In the genomic region with DNA sequence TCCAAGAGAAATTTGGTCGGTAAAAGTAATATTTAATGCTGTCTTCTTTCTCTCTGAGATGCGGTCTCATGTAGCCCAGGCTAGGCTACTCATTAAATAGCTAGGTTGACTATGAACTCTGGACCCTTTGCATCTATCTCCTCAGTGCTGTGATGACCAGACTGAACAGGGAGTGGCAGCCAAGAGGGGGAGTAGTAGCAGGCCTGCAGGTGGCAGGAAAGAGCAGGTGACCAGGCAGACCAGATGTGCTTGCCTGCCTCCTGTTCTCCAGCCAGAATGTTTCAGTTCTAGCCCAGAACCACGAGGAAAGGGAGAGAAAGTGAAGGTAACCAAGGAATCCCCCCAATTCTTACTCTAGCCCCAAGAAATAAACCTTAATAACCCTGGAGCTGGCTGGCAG, we compare ENCODE assay signal across 16 mouse cellular contexts. TPM values are rescaled to one million over a fixed set of nuclear protein-coding genes. Genes with fewer than 3 reads are reported as not detected.
DNase-seq lines count a peak whose midpoint lies in the region; ATAC-seq and TF ChIP-seq lines count a peak whose summit lies in the region.
"Had no signal": no experiment of that assay in that cellular context is flagged by ENCODE, and none has a peak within 500 bp of the region (broad histone marks: within the 10 kb centered on the region; RNA-seq: fewer than 3 reads in every experiment).

No protein-coding gene starts in this region.

- no peaks in the 10 kb centered on the region for H3K9me3 ChIP-seq in MEL (replicated peaks; ENCODE audit: insufficient read depth, low read length)
- H3K9me3 ChIP-seq in megakaryocyte, embryonic 14.5 days: no peaks in the 10 kb centered on the region
- H3K9me3 ChIP-seq: embryonic facial prominence, embryonic 12.5 days; limb, embryonic 13.5 days had no signal

- no peak overlapping the region for H3K27ac ChIP-seq in layer of hippocampus, adult 2 months
- no peak overlapping the region for H3K27ac ChIP-seq in MEL (ENCODE audit: control insufficient read depth, low read depth, low read length)
- H3K27ac ChIP-seq: embryonic facial prominence, embryonic 12.5 days; forebrain, embryonic 10.5 days; hindbrain, embryonic 14.5 days; limb, embryonic 13.5 days had no signal

- 0 out of 2 replicates have a peak, but pooled peaks have one; percentile 11 for TF ChIP-seq CTCF in layer of hippocampus, adult 2 months (conservative IDR thresholded peaks at IDR 0.05)
- TF ChIP-seq CTCF in MEL (IDR thresholded peaks at IDR 0.05 in 2 of 3, conservative IDR thresholded peaks at IDR 0.05 in 1 of 3; ENCODE audit: control insufficient read depth in 1 of 3, insufficient read depth in 1 of 3, low read depth in 2 of 3, low read length in 3 of 3, poor library complexity in 1 of 3, severe bottlenecking in 1 of 3): peak; percentile 48 to 68 (median 63)

- H3K4me1 ChIP-seq in MEL (ENCODE audit: control insufficient read depth in 1 of 2, insufficient read depth in 2 of 2, low read length in 2 of 2): no peaks in the 10 kb centered on the region
- H3K4me1 ChIP-seq in megakaryocyte, embryonic 14.5 days: no peaks in the 10 kb centered on the region
- H3K4me1 ChIP-seq: embryonic facial prominence, embryonic 12.5 days; forebrain, embryonic 10.5 days; limb, embryonic 13.5 days had no signal

- peak; percentile 26 for DNase-seq in CD4-positive, CD25-positive, alpha-beta regulatory T cell, adult 2 months (ENCODE audit: low read depth, low spot score)
- no peak for DNase-seq in layer of hippocampus, adult 2 months (ENCODE audit: low spot score in 2 of 2)
- DNase-seq in layer of hippocampus, adult 11-12 months (ENCODE audit: low spot score): no peak
- DNase-seq in MEL (ENCODE audit: low read depth, low spot score): peak; percentile 28
- no peak for DNase-seq in spleen, adult 12 weeks (ENCODE audit: low spot score)
- no peak for DNase-seq in adrenal gland, postnatal 14 days
- DNase-seq: cerebellum, postnatal 36 days; kidney, adult 8-10 months; lung, postnatal 10 days had no signal

- ATAC-seq in CD4-positive, CD25-positive, alpha-beta regulatory T cell, adult 4 months: no peak

- H3K4me3 ChIP-seq in layer of hippocampus, adult 2 months: no peak overlapping the region
- no peak overlapping the region for H3K4me3 ChIP-seq in MEL (ENCODE audit: control insufficient read depth in 1 of 2, insufficient read depth in 1 of 2, low read depth in 2 of 2, low read length in 2 of 2)
- peak overlapping the region; percentile 38 for H3K4me3 ChIP-seq in megakaryocyte, embryonic 14.5 days (replicated peaks)
- H3K4me3 ChIP-seq: embryonic facial prominence, embryonic 12.5 days; forebrain, embryonic 10.5 days; limb, embryonic 13.5 days had no signal

- no peak overlapping the region for H3K9ac ChIP-seq in MEL (ENCODE audit: control insufficient read depth, low read depth, low read length, poor library complexity, severe bottlenecking)
- H3K9ac ChIP-seq: embryonic facial prominence, embryonic 12.5 days; hindbrain, embryonic 14.5 days; limb, embryonic 13.5 days had no signal

- peaks cover 9 to 10% of the 10 kb centered on the region in 2 experiments for H3K27me3 ChIP-seq in MEL (ENCODE audit: control insufficient read depth in 1 of 2, insufficient read depth in 2 of 2, low read length in 2 of 2)
- peaks cover 24% of the 10 kb centered on the region for H3K27me3 ChIP-seq in megakaryocyte, embryonic 14.5 days (replicated peaks)
- H3K27me3 ChIP-seq: embryonic facial prominence, embryonic 12.5 days; limb, embryonic 13.5 days had no signal

- H3K79me2 ChIP-seq in MEL (ENCODE audit: control insufficient read depth, insufficient read depth, low read length, poor library complexity): no peaks in the 10 kb centered on the region

- peak; percentile 47 for TF ChIP-seq RAD21 in MEL (IDR thresholded peaks at IDR 0.05; ENCODE audit: low read depth, low read length)

- TF ChIP-seq POLR2A in MEL (IDR thresholded peaks at IDR 0.05; ENCODE audit: control insufficient read depth in 1 of 2, insufficient read depth in 1 of 2, low read depth in 1 of 2, low read length in 2 of 2, poor library complexity in 1 of 2): no peak

- H3K36me3 ChIP-seq in MEL (ENCODE audit: control insufficient read depth in 1 of 2, insufficient read depth in 2 of 2, low read length in 2 of 2): no peaks in the 10 kb centered on the region
- H3K36me3 ChIP-seq in megakaryocyte, embryonic 14.5 days (replicated peaks; ENCODE audit: low read length): no peaks in the 10 kb centered on the region
- H3K36me3 ChIP-seq: embryonic facial prominence, embryonic 12.5 days; forebrain, embryonic 10.5 days; limb, embryonic 13.5 days had no signal

- no peak for TF ChIP-seq EP300 in MEL (IDR thresholded peaks at IDR 0.05; ENCODE audit: low read depth in 1 of 2, low read length in 2 of 2)

TF ChIP-seq in MEL, 35 proteins besides CTCF, POLR2A, EP300 and RAD21:
- no peak for TF ChIP-seq ELF1 (IDR thresholded peaks at IDR 0.05; ENCODE audit: low read depth, low read length)
- TF ChIP-seq BHLHE40 (IDR thresholded peaks at IDR 0.05; ENCODE audit: borderline replicate concordance, low read depth, low read length): no peak
- no peak for TF ChIP-seq USF1 (IDR thresholded peaks at IDR 0.05; ENCODE audit: low read depth, low read length)
- TF ChIP-seq JUND (IDR thresholded peaks at IDR 0.05; ENCODE audit: low read depth, low read length): no peak
- no peak for TF ChIP-seq MAFK (IDR thresholded peaks at IDR 0.05; ENCODE audit: borderline replicate concordance, low read depth, low read length)
- TF ChIP-seq POLR2AphosphoS5 (IDR thresholded peaks at IDR 0.05; ENCODE audit: borderline replicate concordance, low read depth, low read length): no peak
- no peak for TF ChIP-seq SIN3A (IDR thresholded peaks at IDR 0.05; ENCODE audit: low read length)
- TF ChIP-seq TBP (IDR thresholded peaks at IDR 0.05; ENCODE audit: low read depth, low read length): no peak
- TF ChIP-seq ZC3H11A (IDR thresholded peaks at IDR 0.05; ENCODE audit: low read depth, low read length): peak; percentile 43
- TF ChIP-seq SMC3 (IDR thresholded peaks at IDR 0.05; ENCODE audit: low read depth, low read length): peak; percentile 75
- TF ChIP-seq MAX (IDR thresholded peaks at IDR 0.05; ENCODE audit: low read length): no peak
- TF ChIP-seq HCFC1 (IDR thresholded peaks at IDR 0.05; ENCODE audit: low read depth, low read length): no peak
- TF ChIP-seq UBTF (IDR thresholded peaks at IDR 0.05; ENCODE audit: borderline replicate concordance, insufficient read depth, low read depth, low read length): no peak
- no peak for TF ChIP-seq GABPA (IDR thresholded peaks at IDR 0.05; ENCODE audit: low read depth, low read length)
- no peak for TF ChIP-seq NELFE (IDR thresholded peaks at IDR 0.05; ENCODE audit: low read depth, low read length)
- no peak for TF ChIP-seq MYB (IDR thresholded peaks at IDR 0.05; ENCODE audit: low read depth, low read length)
- TF ChIP-seq KAT2A (conservative IDR thresholded peaks at IDR 0.05; ENCODE audit: low read depth, low read length): no peak

RNA-seq across cellular contexts. Expression of a gene that starts 28.8 kb away (rescaled TPM):
- 10 to 100 TPM in 1 of 2 experiments, 1 to 10 TPM in 1; 8.4 to 11.3 TPM for polyA plus RNA-seq in CD4-positive, CD25-positive, alpha-beta regulatory T cell, adult 4 months (2017; shearing (Covaris generic))
- total RNA-seq in layer of hippocampus, adult 2 months (2021): 10 to 100 TPM; 16.7 to 18.8 TPM
- total RNA-seq in MEL (2012; rRNA removed): 19.0 and 22.9 TPM in 2 replicates
- polyA plus RNA-seq in MEL (2012; ENCODE audit: insufficient read depth in 1 of 2, insufficient read length in 2 of 2, low read depth in 1 of 2, low replicate concordance in 2 of 2, missing spikeins in 1 of 2): 10 to 100 TPM in 1 of 2 experiments, not detected in 1; 44.2 TPM
- polyA plus RNA-seq in megakaryocyte, embryonic 14.5 days (2012; ENCODE audit: insufficient read depth, low replicate concordance): 1.7 and 4.9 TPM in 2 replicates
- 30.2 and 35.6 TPM in 2 replicates for total RNA-seq in adrenal gland, postnatal 14 days (2021)

RNA-seq across cellular contexts. Expression of a gene that starts 36.8 kb away (rescaled TPM):
- polyA plus RNA-seq in CD4-positive, CD25-positive, alpha-beta regulatory T cell, adult 4 months (2017; shearing (Covaris generic)): 1 to 10 TPM in 1 of 2 experiments, under 1 TPM in 1; 0.61 to 1.4 TPM
- total RNA-seq in layer of hippocampus, adult 2 months (2021): 10 to 100 TPM; 12.2 to 13.6 TPM
- 3.3 and 5.0 TPM in 2 replicates for total RNA-seq in MEL (2012; rRNA removed)
- 10 to 100 TPM in 1 of 2 experiments, not detected in 1; 21.3 TPM for polyA plus RNA-seq in MEL (2012; ENCODE audit: insufficient read depth in 1 of 2, insufficient read length in 2 of 2, low read depth in 1 of 2, low replicate concordance in 2 of 2, missing spikeins in 1 of 2)
- 1.1 and 3.0 TPM in 2 replicates for polyA plus RNA-seq in megakaryocyte, embryonic 14.5 days (2012; ENCODE audit: insufficient read depth, low replicate concordance)
- 46.0 and 49.2 TPM in 2 replicates for total RNA-seq in adrenal gland, postnatal 14 days (2021)

RNA-seq across cellular contexts. Expression of a gene that starts 38.0 kb away (rescaled TPM):
- polyA plus RNA-seq in CD4-positive, CD25-positive, alpha-beta regulatory T cell, adult 4 months (2017; shearing (Covaris generic)): under 1 TPM in 1 of 2 experiments, not detected in 1; 0.94 TPM
- total RNA-seq in layer of hippocampus, adult 2 months (2021): 10 to 100 TPM; 18.9 to 21.4 TPM
- 1.0 and 1.4 TPM in 2 replicates for total RNA-seq in MEL (2012; rRNA removed)
- polyA plus RNA-seq in MEL (2012; ENCODE audit: insufficient read depth in 1 of 2, insufficient read length in 2 of 2, low read depth in 1 of 2, low replicate concordance in 2 of 2, missing spikeins in 1 of 2): 1 to 10 TPM in 1 of 2 experiments, not detected in 1; 6.4 TPM
- polyA plus RNA-seq in megakaryocyte, embryonic 14.5 days (2012; ENCODE audit: insufficient read depth, low replicate concordance): 0.67 and 4.8 TPM in 2 replicates
- 6.5 and 8.5 TPM in 2 replicates for total RNA-seq in adrenal gland, postnatal 14 days (2021)
- total RNA-seq: neutrophil, adult 5-6 weeks had no signal

RNA-seq across cellular contexts. Expression of a gene that starts 38.1 kb away (rescaled TPM):
- 1 to 10 TPM; 8.0 to 8.7 TPM for polyA plus RNA-seq in CD4-positive, CD25-positive, alpha-beta regulatory T cell, adult 4 months (2017; shearing (Covaris generic))
- total RNA-seq in layer of hippocampus, adult 2 months (2021): 10 to 100 TPM; 44.4 to 45.9 TPM
- total RNA-seq in MEL (2012; rRNA removed): 118 and 128 TPM in 2 replicates
- 100 to 1,000 TPM in 1 of 2 experiments, not detected in 1; 114 TPM for polyA plus RNA-seq in MEL (2012; ENCODE audit: insufficient read depth in 1 of 2, insufficient read length in 2 of 2, low read depth in 1 of 2, low replicate concordance in 2 of 2, missing spikeins in 1 of 2)
- 33.0 and 55.9 TPM in 2 replicates for polyA plus RNA-seq in megakaryocyte, embryonic 14.5 days (2012; ENCODE audit: insufficient read depth, low replicate concordance)
- 203 and 258 TPM in 2 replicates for total RNA-seq in adrenal gland, postnatal 14 days (2021)

RNA-seq across cellular contexts. Expression of a gene that starts 47.6 kb away (rescaled TPM):
- polyA plus RNA-seq in CD4-positive, CD25-positive, alpha-beta regulatory T cell, adult 4 months (2017; shearing (Covaris generic)): under 1 TPM; 0.28 to 0.90 TPM
- 100 to 1,000 TPM; 297 to 300 TPM for total RNA-seq in layer of hippocampus, adult 2 months (2021)
- total RNA-seq in MEL (2012; rRNA removed): 1.3 and 1.4 TPM in 2 replicates
- polyA plus RNA-seq in MEL (2012; ENCODE audit: insufficient read depth in 1 of 2, insufficient read length in 2 of 2, low read depth in 1 of 2, low replicate concordance in 2 of 2, missing spikeins in 1 of 2): 10 to 100 TPM in 1 of 2 experiments, not detected in 1; 13.9 TPM
- polyA plus RNA-seq in megakaryocyte, embryonic 14.5 days (2012; ENCODE audit: insufficient read depth, low replicate concordance): 3.1 and 6.4 TPM in 2 replicates
- 25.5 and 31.0 TPM in 2 replicates for total RNA-seq in adrenal gland, postnatal 14 days (2021)
- total RNA-seq: neutrophil, adult 5-6 weeks had no signal

Comparison
In these comparisons a context has a peak if more than half of its experiments do, and no peak if none do; other contexts are left out.
1. DNase-seq: peak in CD4-positive, CD25-positive, alpha-beta regulatory T cell, adult 2 months (single experiment) and MEL (single experiment); none in layer of hippocampus, adult 2 months (0 of 2), layer of hippocampus, adult 11-12 months (single experiment), spleen, adult 12 weeks (single experiment) and adrenal gland, postnatal 14 days (single experiment).